Mouse (Mus musculus) kidney, postnatal 25 days (tissue): ENCODE measurements around the gene Car10.
"Not testable (repeated sequence)": the region's sequence is repeated elsewhere in the genome, so short reads cannot be mapped to it uniquely, and the experiment has no call there.

Experiments used
- DNase-seq, 2 experiments: peaks; one replicate each; pipeline ENCODE4 v3.0.0; 2021; ENCODE audit warnings: mixed read lengths in 2 of 2

The Car10 gene

DNA sequence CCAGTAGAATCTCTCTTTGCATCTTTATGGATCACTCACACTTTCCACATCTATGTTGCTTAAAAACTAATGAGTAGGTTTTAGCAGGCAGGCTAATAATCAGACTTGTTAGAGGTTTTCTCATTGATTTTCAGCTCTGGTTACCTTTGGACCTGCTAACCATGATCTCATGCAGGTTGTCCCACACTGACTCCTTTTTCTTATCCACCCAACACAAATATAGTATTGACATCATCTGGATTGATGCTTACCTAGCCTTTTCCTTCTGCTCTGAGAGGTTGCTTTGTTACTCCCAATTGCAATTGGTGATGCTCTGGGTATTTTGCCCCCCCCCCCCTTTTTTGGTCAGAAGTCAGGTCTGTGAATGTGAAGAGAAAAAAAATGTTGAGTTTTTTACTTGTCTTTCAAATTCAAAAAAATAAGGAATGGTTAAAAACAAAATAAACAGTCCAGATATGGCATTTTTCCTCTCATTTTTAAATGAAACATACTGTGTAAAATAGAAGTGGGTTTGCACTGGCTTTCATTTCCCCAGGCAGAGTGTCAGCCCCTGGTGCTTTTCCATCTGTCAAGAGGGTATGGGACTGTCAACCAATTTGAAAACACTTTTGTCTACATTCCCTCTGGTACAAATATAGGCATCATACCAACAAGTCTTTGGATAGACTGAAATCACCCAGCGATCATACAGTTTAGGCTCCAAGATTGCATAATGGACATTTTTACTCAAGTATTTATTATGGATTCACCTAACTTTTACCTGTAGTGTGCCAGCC is 75.9 kb downstream of the Car10 start:
- DNase-seq: no peak

DNA sequence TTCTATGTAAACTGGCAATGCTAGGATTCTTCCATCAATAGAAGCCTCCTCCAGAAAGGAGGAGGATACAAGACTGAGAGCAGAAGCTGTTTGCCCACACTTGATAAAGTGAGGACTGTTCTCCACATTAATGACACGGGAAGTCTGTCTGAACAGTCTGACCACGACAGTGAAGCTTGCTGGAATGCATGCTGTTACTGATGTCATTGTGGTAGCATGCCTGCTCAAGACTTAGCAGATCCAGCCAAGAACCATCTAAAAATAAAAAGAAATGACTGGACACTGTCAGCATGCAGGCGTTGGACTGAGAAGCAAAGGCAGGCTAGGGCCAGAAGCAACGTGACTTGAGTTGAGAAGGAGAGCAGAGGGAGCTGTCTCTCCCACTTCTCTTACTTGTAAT is 87.6 kb downstream of the Car10 start:
- no peak for DNase-seq

DNA sequence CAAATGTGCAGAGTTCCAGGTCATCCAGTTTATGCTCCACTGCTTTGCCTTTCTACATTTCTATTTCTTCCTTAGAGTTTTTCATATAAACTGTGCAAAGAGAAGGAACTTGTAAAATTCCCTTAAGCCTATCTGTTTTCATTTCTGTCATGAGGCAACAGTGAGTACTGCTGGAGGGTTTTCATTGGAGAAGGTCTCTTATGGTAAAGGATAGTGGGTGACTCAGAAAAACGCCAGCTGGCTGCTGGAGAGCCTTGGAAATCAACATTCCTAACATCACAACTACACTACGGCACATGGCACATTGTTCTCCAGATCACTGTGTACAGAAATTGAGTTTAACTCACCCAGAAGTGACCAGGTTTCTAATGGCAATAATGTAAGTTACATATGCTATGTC is 88.3 kb downstream of the Car10 start:
- DNase-seq: no peak

DNA sequence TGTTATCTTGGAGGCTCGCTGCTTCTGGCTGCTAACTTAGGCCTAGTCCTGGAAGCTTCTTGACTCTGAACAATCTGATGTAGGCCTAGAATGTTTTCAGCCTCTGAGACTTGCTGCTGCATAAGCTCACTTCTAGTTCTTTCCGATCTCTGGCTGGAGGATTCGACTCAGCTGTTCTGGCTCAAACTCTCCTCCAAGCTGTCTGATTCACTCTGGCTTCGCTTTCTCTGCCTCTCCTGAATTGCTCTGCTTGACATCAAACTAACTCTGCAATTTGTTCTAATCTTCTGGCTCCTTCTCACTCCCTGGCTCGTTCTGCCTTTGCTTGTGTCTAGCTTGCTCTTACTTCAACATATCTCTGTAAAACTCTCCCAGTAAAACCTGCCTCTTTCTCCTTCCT is 90.8 kb downstream of the Car10 start:
- DNase-seq: no peak

DNA sequence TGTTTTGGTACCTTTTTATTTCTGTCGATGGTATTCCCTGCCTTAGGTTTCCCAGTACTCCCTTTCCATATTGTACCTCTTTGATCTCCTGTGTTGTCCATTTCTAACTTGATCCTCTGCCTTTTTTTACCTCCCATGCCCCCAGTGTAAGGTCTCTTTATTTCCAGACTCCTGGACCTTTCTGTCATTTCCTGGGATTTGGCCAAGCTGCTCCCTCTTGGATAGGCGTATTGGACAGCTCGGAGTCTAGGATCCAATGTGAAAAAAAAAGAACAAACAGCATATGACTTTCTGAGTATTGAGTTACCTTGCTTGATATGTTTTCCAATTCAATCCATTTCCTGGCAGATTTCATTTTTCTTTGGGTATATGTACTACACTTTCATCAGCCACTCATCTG is 102.2 kb downstream of the Car10 start:
- no peak for DNase-seq

DNA sequence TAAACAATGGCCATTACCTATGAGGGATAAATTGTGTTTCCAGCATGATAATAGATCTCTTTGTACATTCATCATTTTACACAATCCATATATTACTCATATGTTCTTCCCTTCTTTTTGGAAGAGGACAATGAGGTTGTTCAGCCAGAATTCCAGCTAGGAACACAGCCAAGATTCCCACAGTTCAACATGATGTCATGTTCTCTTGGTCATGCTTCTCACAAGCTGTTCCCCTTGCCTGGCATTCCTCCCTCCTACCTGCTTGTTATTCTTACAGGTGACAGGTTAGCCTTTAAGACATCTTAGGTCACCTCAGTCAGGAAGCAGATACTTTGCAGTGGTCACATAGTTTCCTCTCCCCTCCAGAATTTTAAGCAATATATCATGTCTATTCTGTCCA is 119.6 kb downstream of the Car10 start:
- DNase-seq: no peak

DNA sequence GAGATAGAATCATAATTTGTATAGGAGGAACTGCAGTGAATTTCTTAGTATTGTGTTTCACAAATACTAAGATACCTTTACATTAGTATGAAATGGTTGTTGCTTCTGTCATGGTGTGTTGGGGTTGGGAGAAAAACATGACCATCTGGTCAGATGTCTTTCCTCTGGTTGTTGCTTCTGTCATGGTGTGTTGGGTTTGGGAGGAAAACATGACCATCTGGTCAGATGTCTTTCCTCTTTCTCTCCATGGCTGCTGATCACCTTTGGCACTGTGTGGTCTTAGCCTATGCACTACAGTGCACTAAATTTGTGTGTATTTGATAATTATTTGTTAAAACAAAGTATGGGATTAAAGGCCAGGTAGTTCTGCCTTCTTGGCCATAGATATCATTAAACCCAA is 132.2 kb downstream of the Car10 start:
- no peak for DNase-seq

DNA sequence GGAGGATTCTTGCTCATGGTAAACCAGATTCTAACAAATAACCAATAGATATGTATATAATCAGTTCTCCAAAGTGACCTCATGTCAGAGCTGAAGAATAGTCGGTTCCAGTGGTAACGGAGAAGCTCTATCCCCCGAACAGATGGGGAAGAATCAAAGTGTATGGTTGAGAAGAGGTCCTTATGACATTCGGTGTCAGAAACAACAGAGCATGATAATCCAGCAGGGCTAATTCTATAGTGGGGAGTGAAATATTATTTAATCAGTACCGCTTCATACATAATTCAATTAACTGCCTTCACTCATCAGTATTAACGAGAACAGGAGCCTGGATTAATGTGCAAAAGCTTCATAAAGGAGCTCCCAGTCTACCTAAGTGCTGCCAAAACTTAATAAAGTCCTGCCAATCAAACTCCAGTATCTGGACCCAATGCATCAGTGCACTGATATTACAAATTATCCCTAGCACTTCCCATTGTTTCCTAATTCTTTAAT is 152.0 kb downstream of the Car10 start:
- DNase-seq: no peak

DNA sequence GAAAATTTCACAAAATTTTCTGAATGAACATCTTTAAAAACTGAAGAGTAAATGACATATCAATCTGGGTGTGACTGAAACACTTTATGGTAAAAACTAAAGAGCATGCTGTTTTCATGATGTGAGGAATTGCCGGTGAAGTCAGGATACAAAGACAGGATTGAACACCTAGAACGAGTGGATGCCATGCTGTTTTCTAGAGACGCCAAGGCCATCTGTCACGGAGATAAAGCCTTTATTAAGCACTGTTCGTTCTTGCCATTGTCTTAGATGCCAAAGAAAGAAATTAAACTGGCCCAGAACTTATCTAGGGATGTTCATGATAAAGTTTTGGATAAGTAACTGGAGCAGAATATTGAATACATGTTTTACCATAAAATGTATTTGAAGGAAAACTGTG is 153.9 kb downstream of the Car10 start:
- DNase-seq: no peak

DNA sequence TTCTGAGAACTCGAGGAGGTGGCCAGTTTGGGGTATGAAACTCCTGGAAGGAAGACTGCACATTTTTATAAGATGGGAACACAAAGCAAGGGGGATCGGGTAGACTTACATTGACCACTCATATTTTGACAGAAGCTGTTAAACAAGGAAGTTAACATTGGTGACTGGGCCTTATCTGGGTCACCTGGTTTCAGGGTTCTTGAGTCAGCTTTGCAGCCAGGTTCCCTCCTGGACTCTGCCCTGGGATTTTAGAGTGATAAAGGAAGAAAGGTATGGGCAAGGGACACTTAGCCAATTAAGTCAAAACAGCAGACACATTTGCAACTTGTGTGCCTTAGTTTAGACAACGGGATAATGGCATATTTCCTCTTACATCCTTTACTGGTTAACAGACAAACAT is 166.2 kb downstream of the Car10 start:
- no peak for DNase-seq

DNA sequence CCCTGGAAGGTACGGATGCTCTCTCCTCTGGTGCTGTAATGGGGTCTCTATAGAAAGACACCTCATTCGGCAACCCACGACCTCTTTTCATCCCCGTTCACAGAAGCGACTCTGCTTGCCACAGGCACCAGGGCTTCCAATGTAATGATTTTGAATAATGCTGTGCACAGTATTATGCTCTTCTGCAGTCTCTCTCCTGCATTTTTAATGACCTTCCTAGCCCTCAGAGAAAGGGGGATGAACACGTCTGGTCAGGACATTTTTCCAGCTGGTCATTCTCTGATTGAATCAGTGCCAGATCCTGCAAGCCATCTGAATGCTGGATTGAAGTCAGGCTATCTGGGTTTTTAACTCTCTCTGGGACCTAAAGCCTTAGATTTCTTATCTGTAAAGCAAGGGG is 174.2 kb downstream of the Car10 start:
- DNase-seq: no peak

DNA sequence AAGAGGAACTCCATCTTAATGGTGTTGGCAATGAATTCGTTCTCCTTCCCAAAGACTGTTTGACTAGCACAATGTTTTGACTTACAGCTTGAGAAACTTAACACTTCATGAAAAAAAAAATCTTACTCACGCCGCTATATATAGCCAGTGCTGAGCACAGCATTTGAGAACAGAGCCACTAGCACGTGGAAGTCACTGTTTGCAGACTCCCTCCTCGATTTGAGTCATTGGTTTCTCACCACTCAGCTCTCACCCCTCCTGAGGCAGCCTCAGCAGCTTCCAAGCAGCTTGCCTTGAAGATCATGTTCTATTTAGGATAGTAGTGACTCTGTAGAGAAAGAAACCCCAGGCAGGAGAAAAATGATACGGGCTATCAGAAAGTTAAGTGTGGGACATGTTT is 176.1 kb downstream of the Car10 start:
- no peak for DNase-seq

DNA sequence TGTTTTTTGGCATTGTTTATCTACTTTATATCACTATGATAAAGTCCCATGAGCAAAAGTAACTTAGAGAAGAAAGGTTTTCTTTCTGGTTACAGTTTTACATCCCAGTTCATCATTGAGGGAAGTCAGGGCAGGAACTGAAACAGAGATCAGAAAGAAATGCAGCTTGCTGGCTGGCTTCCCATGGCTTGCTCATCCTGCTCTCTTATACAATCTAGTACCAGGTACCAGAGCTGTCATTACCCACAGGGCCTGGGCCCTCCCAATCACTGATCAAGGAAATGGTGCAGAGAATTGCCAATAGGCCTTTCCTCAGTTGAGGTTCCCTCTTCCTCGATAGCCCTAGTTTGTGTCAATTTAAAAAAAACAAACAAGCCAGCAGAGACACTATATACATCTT is 195.8 kb downstream of the Car10 start:
- DNase-seq: no peak

DNA sequence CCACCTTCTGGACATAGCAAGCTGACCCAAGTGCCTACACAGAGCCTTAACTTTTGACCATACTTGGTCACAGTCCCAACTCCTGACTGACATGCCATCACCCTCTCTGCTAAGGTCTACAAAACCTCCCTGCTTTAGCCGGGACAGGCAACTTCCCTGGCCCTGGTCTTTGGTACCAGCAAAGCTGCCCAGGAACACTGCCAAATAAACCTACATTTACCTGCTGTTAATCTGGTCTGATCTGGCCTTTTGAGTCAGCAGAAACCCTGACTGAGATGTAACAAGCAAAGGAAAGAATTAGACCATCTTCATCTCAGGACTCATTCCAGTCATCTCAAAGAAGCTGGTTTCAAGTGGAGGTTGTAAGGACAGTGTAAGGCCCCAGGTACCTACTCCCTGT is 212.2 kb downstream of the Car10 start:
- DNase-seq: no peak

DNA sequence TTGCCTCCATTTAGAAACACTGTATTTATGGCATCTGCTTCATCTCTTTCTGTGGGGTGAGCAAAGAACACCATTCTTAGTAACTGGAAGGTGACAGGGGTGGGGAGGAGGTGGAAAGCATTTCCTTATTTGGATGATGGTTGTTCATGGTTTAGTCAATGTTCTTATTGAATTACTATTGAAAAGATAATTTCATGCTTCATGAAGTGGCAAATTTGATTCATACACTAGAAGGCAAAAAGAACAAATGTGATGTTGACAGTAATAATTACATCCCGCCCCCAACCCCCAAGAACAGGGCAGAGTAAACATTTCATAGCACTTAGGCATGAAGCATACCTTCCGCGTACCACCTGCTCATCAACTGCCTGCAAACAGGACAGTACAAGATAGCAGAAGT is 239.9 kb downstream of the Car10 start:
- DNase-seq: no peak

DNA sequence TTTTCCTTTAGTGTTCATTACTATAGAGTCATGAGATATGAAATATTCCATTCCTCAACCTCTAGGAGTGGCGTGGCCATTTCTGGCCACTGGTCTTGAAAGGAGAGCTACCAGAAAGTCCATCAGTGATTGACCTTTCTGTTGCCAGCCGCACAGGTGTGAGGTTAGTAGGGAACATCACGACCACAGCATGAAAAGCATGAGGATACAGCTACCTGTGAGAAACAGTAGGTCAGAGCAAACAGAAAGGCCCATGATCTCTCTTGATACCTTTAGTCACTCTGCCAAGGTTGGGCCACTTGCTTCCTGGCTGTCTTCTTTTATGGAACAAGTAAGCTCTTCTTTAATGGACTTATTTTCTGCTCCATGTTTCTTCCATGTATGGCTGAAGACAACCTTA is 246.1 kb downstream of the Car10 start:
- DNase-seq: no peak

DNA sequence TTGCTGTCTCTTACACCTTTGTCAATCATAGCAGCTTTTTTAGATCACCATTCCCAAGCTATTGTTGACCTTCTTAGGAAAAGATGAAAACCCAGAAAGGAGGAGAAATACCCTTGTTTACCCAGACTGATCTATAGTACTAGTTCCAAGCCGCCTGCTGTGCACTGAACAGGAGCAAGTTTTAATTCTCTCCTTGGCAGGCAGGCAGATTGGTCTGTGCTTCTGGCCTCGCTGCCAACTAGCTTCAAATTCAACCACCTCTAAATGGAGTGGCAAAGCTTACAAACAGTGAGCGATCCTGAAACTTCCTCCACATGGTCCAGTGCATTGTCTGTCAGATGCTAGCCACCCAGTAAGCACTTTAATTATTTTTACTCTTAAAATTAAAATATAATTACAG is 247.0 kb downstream of the Car10 start:
- DNase-seq: no peak

DNA sequence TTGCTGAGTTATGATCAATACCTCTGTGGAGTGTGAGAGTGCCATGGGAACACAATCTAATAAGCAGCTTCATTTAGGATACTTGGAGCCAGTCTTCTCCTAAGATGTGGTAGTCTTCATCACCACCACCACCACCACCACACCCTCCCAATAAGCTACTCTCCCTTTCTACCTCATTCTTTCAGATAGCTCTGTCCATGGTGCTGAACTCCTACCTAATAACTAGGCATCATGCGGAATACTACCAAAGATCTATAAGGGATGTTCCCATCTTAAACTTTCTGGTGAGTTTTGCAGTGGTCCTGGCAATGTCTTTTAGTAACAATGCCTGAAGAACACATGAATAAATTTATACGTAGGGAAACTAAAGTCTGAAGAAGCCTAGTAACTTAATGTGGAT is 263.7 kb downstream of the Car10 start:
- DNase-seq: no peak

DNA sequence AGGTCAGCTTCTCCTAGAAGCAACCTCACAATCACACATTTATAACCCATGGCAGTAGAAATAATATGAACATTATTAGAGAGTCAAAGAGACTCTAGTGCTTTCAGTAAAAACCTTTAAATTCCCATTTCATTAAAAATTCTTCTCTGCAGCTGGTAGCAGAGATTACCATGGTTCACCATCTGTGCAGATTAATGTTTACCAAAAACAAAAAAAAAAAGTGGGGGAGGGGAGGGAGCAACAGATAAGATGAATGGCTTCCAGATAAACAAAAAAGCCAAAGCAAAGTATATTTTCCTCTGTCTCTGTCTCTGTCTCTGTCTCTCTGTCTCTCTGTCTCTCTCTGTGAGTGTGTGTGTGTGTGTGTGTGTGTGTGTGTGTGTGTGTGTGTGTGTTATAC is 266.3 kb downstream of the Car10 start:
- no peak for DNase-seq

DNA sequence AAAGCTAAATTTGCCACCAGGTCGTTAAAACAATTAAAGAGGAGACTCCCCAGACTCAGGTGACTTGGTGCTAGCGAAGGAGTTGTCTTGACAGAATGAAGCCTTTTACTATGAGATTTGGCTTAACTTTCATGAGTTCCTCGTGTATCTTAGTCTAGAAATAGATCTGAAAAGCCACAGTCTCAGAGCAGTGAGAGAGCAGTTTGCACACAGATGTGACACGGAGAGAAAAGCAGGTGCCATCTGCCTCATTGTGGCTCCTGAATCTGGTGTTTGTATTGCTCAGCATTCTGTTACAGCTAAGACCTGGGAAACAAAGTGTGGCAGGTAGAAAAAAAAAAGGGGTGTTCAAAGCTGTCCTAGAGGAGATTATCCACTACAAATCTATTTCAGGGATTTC is 269.4 kb downstream of the Car10 start:
- no peak for DNase-seq

DNA sequence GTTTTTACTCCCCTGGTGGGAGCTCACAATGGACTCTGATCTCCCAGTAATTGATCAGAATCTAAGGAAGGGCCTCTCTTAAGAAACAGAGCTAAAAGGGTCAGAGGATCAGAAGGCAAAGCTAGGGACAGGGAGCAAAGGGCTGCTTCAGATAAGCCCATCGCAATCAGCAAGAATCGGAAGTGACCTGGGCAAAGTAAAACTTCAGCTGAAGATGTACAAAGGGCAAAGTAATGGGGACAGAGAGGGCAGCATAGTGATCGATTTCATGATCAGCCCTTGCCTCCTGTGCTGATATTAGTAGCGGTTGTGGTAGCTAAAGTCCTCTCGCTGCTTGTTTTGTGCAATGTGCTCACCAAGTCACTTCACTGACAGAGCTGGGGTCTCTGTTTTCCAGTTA is 269.9 kb downstream of the Car10 start:
- DNase-seq: no peak

DNA sequence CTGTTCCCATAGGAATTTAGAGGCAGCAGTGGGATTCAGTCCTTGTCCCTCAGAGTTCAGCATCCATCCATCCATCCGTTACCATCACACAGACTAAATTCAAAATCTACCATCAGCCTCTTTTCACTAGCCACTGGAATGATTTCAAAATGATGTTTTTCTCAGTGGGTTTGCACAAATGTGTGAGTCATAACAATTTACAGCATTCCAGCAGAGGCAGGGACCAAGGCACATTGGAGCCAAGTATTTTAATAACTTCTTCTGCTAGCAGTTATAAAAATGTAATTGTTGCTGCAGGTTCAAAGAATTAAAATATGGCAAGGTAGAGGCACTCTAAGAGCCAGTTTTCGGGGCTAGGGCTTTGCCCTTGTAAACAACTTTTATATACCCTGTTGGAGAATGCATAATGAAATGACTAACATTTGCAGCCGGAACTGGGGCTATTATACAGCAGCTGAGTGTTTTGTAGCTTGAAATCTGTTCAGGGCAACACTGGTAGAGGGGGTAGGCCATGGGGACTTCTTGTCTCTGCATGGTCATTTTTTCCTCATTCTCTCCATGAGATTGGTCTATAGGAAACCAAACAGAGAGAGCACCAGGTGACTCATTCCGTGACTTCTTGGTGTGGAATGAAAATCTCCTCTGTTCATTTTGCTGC is 276.0 kb downstream of the Car10 start:
- DNase-seq: no peak

DNA sequence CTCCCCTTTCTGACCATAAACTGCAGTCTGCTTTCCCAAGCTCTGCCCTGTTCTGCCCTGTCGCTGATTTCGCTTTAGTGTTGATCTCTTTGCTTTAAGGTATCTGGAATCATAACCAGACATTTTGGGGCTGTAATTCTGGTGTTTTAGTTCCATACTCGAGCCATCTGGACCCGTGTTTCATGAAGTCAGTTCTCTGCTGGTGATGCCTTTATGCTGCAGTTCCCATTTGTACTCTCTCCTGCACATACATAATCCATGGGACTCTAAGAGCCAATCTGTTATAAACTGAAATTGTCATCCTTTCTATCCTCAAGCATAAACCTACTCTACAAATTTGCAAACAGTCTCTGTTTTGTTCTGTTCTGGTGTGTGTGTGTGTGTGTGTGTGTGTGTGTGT is 293.3 kb downstream of the Car10 start:
- no peak for DNase-seq

DNA sequence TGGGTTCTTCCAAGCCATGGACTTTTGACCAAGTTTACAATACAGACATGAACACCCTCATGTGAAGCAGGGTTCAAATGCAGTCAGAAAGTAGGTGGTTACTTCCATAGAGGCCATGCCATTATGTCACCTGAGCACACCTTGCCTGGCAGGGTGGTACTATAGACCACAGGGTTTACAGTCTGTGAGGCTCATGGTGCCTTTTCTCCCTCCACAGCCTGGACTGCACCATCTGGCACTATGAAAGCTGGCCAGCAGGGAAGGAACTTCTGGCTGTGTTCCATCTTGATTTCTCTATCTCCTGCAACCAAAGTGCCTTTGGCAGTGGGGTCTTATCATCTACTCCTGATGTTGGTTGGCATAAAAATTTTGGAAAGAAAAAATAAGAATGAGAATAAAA is 295.5 kb downstream of the Car10 start:
- not testable (repeated sequence) for DNase-seq

DNA sequence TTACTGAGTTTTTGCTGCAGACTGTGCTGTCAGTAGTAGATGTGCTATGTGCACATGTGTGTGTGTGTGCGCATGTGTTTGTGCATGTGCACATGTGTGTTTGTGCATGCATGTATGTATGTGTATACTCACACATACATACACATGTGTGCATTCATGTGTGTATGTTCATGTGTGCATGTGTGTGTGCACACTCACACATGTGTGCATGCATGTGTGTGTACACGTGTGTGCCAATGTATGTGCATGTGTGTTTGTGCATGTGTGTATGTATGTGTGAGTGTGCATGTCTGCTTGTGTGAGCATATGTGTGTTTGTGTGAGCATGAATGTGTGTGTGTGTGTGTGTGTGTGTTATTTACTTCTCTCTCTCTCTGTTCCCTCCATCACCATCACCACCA is 298.5 kb downstream of the Car10 start:
- no peak for DNase-seq
